Mouse (Mus musculus) heart, postnatal 25 days (tissue): ENCODE measurements at regions not wholly inside any gene's neighbourhood (a gene's known extent, or its start where the extent isn't known, plus 50 kb on each side); places are given as distances from the start of the nearest gene placed in this dataset.
A peak's percentile ranks its signal among the peaks of the same experiment; 100 is the strongest.

Source experiments
- DNase-seq: peaks from one replicate; pipeline ENCODE4 v3.0.0; 2022; ENCODE audit warnings: low spot score
- intact Hi-C: fragments of 180-260 bp; cut with DNase I; formaldehyde crosslinking; loops from one replicate; pipeline ENCODE4 v1.15.1; 2025

- no peak for DNase-seq
- intact Hi-C loops, result no loop called here
These were observed 364.0 kb upstream of the Ubash3b start for GRCm38 (mm10) chr9:41525534-41525933.

GRCm38 (mm10) chr9:41524591-41524990, 363.1 kb upstream of the Ubash3b start:
- no peak for DNase-seq
- intact Hi-C loops, result no loop called here

DNA sequence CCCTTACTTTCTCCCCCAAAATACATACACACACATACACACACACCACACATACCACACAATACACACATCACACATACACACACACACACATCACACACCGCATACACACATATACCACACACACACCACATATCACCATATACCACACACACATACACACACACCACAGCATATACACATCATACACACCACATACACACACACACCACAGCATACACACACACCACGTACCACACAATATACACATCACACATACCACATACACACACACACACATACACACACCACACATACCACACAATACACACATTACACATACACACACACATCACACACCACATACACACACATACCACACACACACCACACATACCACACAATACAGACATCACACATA, 362.5 kb upstream of the Ubash3b start:
- intact Hi-C loops, result no loop called here
- DNase-seq, result no peak

DNA sequence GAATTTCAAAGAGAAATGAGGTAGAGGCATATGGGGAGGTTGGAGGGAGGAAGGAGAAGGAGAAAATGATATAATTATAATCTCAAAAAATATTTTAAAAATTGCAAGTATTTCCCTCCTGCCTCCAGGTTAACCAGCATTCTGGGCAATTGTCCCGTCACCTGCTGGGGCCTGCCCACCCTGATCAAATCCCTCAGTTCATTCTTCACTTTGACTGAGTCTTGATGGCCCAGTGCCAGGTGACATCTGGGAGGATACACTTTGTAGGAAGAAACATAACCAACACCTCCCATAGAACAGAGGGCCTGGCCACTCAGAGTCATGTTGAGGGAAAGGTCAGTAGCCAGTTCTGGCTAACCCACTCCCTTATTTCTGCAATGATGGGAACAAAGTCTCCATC, 360.8 kb upstream of the Ubash3b start:
- intact Hi-C loops, result no loop called here
- DNase-seq, result no peak

- no peak for DNase-seq
- intact Hi-C loops, result no loop called here
These were observed 356.3 kb upstream of the Ubash3b start for GRCm38 (mm10) chr9:41517787-41518186.

GRCm38 (mm10) chr9:41517053-41517696, 355.7 kb upstream of the Ubash3b start:
- intact Hi-C loops, result no loop called here
- DNase-seq, result no peak

DNA sequence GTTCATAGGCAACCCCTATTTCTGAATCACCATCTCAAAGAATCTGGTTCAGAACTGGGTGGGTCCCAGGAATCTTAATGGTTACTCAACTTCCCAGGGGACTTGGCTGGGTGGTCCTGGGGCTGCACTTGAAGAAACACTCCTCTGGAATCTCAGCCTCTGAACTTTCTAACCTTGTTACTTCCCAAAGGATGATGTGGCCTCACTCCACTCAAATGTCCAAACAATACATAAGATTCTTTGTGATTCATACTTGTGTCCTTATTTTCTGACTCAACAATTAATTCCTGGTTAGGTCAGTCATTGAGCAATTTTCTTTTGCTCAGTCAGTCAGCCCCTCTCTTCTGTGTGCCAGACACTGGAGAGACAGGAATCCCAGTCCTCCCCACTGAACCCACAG, 353.7 kb upstream of the Ubash3b start:
- intact Hi-C loops, result no loop called here
- peak; percentile 40 for DNase-seq

DNA sequence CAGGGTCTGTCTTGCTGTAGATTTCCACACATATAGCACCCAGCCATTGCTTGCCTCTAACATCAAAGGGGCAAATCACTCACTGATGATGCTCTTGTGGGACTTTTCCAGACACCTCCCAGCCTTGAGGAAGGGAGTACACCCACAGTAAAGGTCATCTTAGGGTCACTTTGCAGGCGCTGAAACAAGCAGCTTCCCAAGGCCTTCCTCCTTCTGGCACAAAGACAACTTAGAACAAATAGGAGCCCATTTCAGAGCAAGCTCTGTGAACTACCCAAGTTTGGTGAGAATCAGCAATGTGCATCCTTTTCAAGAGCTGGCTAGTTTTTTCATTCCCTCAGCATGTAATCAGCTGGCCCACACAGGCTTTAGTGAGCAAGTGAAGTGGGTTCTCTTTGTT, 352.2 kb upstream of the Ubash3b start:
- intact Hi-C loops, result no loop called here
- no peak for DNase-seq

DNA sequence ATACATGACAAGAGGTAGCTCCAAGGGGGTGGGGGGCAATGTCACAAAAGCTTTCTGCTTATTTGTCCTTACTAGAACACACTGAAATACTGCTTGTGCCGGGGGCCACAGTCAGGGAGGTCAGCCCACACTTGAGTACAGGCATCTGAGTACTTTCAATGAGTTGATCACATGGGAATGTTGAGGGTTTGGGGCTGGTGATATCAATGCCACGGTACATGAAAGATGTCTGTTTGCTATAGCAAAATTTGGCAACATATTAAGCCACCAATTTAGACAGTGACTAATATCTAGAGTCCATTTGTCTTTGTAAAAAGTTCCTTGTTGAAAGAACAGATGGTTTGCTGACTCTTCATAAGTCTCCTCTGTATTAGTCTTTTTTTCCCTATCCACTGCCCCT, 348.1 kb upstream of the Ubash3b start:
- intact Hi-C loops, result no loop called here

DNA sequence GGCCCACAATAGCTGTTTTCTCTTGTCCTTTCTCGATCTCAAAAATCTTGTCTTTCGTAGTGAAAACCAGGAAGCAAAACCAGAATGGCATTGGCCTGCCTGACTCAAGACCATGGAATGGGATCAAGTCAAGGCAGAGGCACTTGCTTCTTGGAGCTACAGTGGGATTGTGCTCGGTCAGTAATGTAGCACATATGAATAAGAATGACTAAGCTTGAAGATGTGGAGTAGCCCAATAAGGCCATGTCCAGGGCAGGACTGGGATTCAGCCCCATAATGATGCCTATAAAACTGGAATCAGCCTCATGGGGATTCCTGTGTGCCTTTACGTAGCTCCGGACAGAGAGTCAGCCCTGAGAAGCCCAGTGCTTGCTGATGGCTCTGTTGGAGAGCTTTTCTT, 347.2 kb upstream of the Ubash3b start:
- DNase-seq, result no peak
- intact Hi-C loops, result no loop called here

More for the DNA sequence above, 348.1 kb upstream of the Ubash3b start:
- DNase-seq, result no peak

DNA sequence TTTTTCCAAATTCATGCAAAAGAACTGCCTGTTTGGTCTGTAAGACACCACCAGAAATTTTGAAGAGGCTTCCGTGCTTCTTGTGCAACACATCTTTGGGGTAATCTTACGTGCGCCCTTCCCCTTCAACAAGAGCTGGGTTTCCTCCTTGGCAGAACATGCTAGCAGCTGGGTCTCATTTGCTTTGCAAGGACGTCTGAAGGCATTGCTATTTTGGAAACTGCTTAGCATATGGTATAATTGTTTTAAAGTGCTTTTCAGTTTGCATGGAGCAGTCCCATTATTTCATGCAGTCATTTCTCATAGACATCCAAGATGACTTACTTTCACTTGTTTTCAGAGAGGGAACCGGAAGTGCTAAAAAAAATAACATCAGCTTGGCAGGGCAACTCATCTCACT, 336.8 kb upstream of the Ubash3b start:
- intact Hi-C loops, result no loop called here
- no peak for DNase-seq

GRCm38 (mm10) chr9:41490112-41490511, 328.6 kb upstream of the Ubash3b start:
- intact Hi-C loops, result no loop called here
- no peak for DNase-seq

GRCm38 (mm10) chr9:41488046-41488445, 326.5 kb upstream of the Ubash3b start:
- intact Hi-C loops, result no loop called here
- DNase-seq, result no peak

DNA sequence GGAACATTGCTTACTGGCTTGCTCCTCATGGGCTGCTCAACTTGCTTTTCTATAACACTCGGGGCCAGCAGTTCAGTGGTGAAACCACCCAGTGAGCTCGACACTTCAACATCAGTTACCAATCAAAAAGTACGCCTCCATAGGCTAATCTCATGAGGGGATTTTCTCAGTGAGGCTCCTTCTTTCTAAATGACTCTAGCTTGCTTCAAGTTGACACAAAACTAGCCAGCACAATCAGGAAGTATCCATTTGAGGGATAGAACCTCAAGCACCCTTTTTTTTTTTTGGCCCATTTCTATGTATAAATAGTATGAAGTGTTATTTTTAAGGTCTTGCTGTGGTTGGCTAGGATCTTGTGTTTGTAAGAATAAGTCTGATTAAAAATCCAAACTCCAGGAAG, 321.7 kb upstream of the Ubash3b start:
- intact Hi-C loops, result no loop called here
- DNase-seq, result no peak

- intact Hi-C loops, result no loop called here
- no peak for DNase-seq
These were observed 320.2 kb upstream of the Ubash3b start for GRCm38 (mm10) chr9:41481611-41482266.

DNA sequence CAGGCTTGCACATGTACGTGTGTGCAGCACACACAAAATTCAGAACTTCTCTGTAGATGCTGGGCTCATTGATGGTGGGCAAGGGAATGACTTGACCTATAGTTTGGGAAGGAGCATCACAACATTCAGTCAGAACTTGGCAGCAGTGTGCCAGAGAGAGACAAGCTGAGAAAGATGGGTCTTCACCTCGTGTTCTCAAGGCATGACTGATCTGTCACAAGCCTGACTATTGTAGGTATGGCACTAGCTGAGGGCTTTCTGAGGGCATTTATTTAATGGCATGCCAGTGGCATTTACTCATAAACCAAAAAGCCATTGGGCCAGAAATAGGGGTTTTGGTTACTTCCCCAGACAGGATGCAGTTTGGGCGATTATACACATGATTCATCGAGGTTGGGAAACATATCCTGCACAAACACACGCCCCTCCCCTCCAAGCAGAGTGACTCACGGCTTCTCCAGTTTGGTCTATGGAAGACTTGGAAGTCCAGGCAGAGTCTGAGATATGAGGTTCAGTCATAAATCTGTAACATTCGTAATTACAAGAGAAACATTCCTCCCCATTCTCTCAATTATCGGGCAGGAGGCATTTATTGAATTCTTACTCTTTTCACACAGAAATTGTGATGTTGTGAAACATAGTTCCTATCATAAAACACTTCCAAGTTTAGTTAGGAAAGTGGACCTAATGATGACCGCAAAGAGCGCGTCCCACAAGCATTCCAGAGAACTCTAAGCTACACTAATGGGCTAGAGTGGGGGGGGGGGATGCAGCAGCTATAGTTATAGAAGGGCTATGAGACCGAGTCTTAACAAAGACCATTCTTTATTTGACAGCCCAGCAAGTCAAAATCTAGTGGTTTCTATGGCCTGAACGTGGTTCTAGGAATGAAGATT, 318.6 kb upstream of the Ubash3b start:
- intact Hi-C loops, result loop anchor here (5.0 kb wide), 1 partner anchor 102 kb away; no protein-coding TSS in a partner anchor
- peak; percentile 48 for DNase-seq

DNA sequence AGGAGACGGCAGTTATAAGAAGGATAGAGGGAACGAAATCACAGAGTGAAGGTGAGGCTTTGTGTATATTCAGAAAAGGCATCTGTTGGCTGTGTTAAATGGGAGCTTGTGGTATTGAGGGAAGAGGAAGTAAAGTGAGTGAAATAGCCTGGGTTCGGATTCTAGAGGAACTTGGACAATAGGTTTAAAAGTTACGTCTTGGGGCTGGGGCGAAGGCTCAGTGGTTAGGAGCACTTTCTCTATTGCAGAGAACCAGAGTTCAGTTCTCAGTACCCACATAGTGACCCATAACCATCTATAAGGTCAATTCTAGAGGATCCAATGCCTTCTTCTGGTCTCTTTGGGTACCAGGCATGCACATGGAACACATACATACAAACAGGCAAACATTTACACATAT, 317.6 kb upstream of the Ubash3b start:
- no peak for DNase-seq
- intact Hi-C loops, result loop anchor here (5.0 kb wide), 1 partner anchor 103 kb away; no protein-coding TSS in a partner anchor

- intact Hi-C loops, result loop anchor here (5.0 kb wide), 1 partner anchor 104 kb away; no protein-coding TSS in a partner anchor
- DNase-seq, result no peak
These were observed 316.8 kb upstream of the Ubash3b start for GRCm38 (mm10) chr9:41478106-41478848.

- DNase-seq, result peak; percentile 21
- intact Hi-C loops, result loop anchor here (5.0 kb wide), 1 partner anchor 107 kb away; no protein-coding TSS in a partner anchor
These were observed 313.8 kb upstream of the Ubash3b start for GRCm38 (mm10) chr9:41475326-41475725.

DNA sequence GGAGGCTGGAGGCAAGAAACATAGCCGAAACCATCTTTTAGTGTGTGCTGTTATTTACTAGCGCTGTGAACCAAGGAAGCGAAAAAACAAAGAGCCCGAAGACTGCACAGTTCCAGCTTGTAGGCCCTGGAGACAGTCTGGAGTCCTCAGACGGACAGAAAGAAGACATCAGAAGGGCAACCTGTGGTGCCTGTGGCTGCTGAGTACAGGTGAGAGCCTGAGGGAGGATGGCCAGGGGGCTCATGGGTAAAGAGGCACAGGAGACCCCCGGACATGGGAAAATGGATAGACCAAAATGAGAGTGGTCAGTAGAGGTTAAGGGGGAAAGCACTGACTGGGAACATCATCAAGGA, 313.4 kb upstream of the Ubash3b start:
- peak; percentile 2 for DNase-seq
- intact Hi-C loops, result loop anchor here (1.0 to 5.0 kb wide), 3 partner anchors 107 to 476 kb away; no protein-coding TSS in a partner anchor
